Mouse (Mus musculus) CH12.LX (cell line): ENCODE measurements at regions not wholly inside any gene's neighbourhood (a gene's known extent, or its start where the extent isn't known, plus 50 kb on each side); places are given as distances from the start of the nearest gene placed in this dataset.

ENCODE experiments used
- MXI1 ChIP-seq: IDR thresholded peaks from 2 replicates; pipeline ENCODE4 v1.6.1; 2011; ENCODE audit warnings: mild to moderate bottlenecking, low read depth, low read length, improper control_type of control experiment
- ZNF384 ChIP-seq: IDR thresholded peaks from 2 replicates; pipeline ENCODE4 v1.6.1; 2012; ENCODE audit warnings: low read depth, low read length, improper control_type of control experiment, inconsistent platforms

DNA sequence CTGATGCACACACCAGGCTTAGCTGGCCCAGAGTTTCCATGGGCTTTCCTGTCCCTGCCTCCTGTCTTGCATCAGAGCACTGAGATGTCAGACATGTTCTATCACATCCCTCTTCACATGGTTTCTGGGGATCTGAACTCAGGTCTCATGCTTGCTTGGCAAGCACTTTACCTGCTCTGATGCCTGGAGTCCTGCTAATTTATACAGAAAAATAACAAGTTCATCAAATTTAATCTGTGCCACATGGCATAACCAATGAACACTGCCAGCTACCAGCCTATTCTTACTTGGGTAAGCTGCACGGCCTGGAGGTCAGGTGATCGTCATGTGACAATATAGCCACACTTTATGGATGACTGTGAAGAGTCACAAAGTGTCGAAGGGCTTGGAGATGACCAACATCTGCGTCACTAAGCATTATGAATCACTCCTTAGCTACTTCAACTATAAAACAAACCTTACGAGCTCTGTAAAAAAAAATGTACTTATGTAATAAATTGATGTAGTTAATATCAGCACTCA is 186.2 kb downstream of the Hlx start:
- TF ChIP-seq MXI1 (no peak), ZNF384 (no peak)
